Mouse (Mus musculus): ENCODE measurements around the gene 5330417C22Rik. TPM values are rescaled to one million over a fixed set of nuclear protein-coding genes. Genes with fewer than 3 reads are reported as not detected.

5330417C22Rik gene
- not detected in 2 replicates for polyA plus RNA-seq (2012)

- no peak for TF ChIP-seq GATA1 (IDR thresholded peaks at IDR 0.05; ENCODE audit: low read length)
These were observed at the start of gene 5330417C22Rik for GRCm38 (mm10) chr3:108536517-108537260. Gene 5330417C22Rik, minus strand, starts transcription at chr3:108536536.

GRCm38 (mm10) chr3:108584580-108584979, 48.2 kb upstream of the 5330417C22Rik start:
- TF ChIP-seq GATA1 (IDR thresholded peaks at IDR 0.05; ENCODE audit: low read length), result no peak

GRCm38 (mm10) chr3:108574018-108574417, 37.7 kb upstream of the 5330417C22Rik start:
- TF ChIP-seq GATA1 (IDR thresholded peaks at IDR 0.05; ENCODE audit: low read length), result no peak

- TF ChIP-seq GATA1 (IDR thresholded peaks at IDR 0.05; ENCODE audit: low read length), result no peak
These were observed 36.1 kb upstream of the 5330417C22Rik start for GRCm38 (mm10) chr3:108572309-108573010.

- TF ChIP-seq GATA1 (IDR thresholded peaks at IDR 0.05; ENCODE audit: low read length), result no peak
These were observed 35.3 kb upstream of the 5330417C22Rik start, which contains the start of gene Taf13 for GRCm38 (mm10) chr3:108571443-108572294. Gene Taf13, plus strand, starts transcription at chr3:108571698.

GRCm38 (mm10) chr3:108570813-108571212, 34.5 kb upstream of the 5330417C22Rik start:
- TF ChIP-seq GATA1 (IDR thresholded peaks at IDR 0.05; ENCODE audit: low read length), result no peak

GRCm38 (mm10) chr3:108567990-108568877, 31.9 kb upstream of the 5330417C22Rik start:
- no peak for TF ChIP-seq GATA1 (IDR thresholded peaks at IDR 0.05; ENCODE audit: low read length)

GRCm38 (mm10) chr3:108563309-108563708, 27.0 kb upstream of the 5330417C22Rik start:
- no peak for TF ChIP-seq GATA1 (IDR thresholded peaks at IDR 0.05; ENCODE audit: low read length)

- no peak for TF ChIP-seq GATA1 (IDR thresholded peaks at IDR 0.05; ENCODE audit: low read length)
These were observed 26.5 kb upstream of the 5330417C22Rik start for GRCm38 (mm10) chr3:108562777-108563271.

GRCm38 (mm10) chr3:108562133-108562730, 25.9 kb upstream of the 5330417C22Rik start, which contains the start of gene Tmem167b:
Gene Tmem167b, minus strand, starts transcription at chr3:108562466.
- TF ChIP-seq GATA1 (IDR thresholded peaks at IDR 0.05; ENCODE audit: low read length), result no peak

GRCm38 (mm10) chr3:108557888-108558287, 21.6 kb upstream of the 5330417C22Rik start:
- no peak for TF ChIP-seq GATA1 (IDR thresholded peaks at IDR 0.05; ENCODE audit: low read length)

- TF ChIP-seq GATA1 (IDR thresholded peaks at IDR 0.05; ENCODE audit: low read length), result no peak
These were observed 18.4 kb upstream of the 5330417C22Rik start for GRCm38 (mm10) chr3:108554587-108555312.

- TF ChIP-seq GATA1 (IDR thresholded peaks at IDR 0.05; ENCODE audit: low read length), result no peak
These were observed 17.8 kb upstream of the 5330417C22Rik start for GRCm38 (mm10) chr3:108554111-108554561.

All from G1E-ER4 (cell line).